Mouse (Mus musculus) intestine, embryonic 14.5 days (tissue): Measurements from ENCODE around the gene Dld. TPM values are rescaled to one million over a fixed set of nuclear protein-coding genes. Genes with fewer than 3 reads are reported as not detected.

Experiments used
- polyA plus RNA-seq: library from polyadenylated mRNA; unstranded; fragments of >200 nt; fragmentation: Nextera tagmentation; extraction: Ambion mirVana; gene quantifications from 2 replicates; pipeline ENCODE4 v1.2.1, GENCODE M21; 2014

Dld gene
- polyA plus RNA-seq, 1 experiment from 2014 or later = 128 TPM

Other genes with a start within 250 kb of the Dld start
- gene Gm6993, start 110.7 kb downstream of the Dld start, polyA plus RNA-seq = not detected in 2 replicates
- 96.3 and 102 TPM in 2 replicates for gene Lamb1, start 86.2 kb downstream of the Dld start, polyA plus RNA-seq
- gene Slc26a3, start 39.4 kb upstream of the Dld start, polyA plus RNA-seq = 0.58 and 0.99 TPM in 2 replicates
- gene Cbll1, start 148.2 kb upstream of the Dld start, polyA plus RNA-seq = 17.4 and 19.1 TPM in 2 replicates
- 0.07 TPM in 1 of 2 replicates, not detected in the other for gene Slc26a4, start 208.5 kb upstream of the Dld start, polyA plus RNA-seq